Mouse (Mus musculus) neural tube, embryonic 14.5 days (tissue): ENCODE measurements around the gene Cyb5d1. TPM values are rescaled to one million over a fixed set of nuclear protein-coding genes. Genes with fewer than 3 reads are reported as not detected.

Experiments used
- ATAC-seq: fragments of 200-750 bp; cut with Nextera tagmentation; 2 replicates; pipeline ENCODE4 v1.8.0; 2017; ENCODE audit warnings: low read depth, mild to moderate bottlenecking, moderate TSS enrichment, moderate library complexity
- H3K27ac ChIP-seq: fragments of 300-500 bp; sonication (generic); 2 replicates; pipeline ENCODE4 v1.5.1; 2014; ENCODE audit warnings: low read depth, mild to moderate bottlenecking, control low read depth, low read length, moderate library complexity, mixed read lengths
- H3K27me3 ChIP-seq: fragments of 300-500 bp; sonication (generic); 2 replicates; pipeline ENCODE4 v1.6.1; 2014; ENCODE audit warnings: low read length; ENCODE audit not compliant: control insufficient read depth, insufficient read depth
- H3K36me3 ChIP-seq: fragments of 300-500 bp; sonication (generic); 2 replicates; pipeline ENCODE4 v1.6.1; 2014; ENCODE audit warnings: low read length, mixed read lengths; ENCODE audit not compliant: control insufficient read depth, insufficient read depth
- H3K4me1 ChIP-seq: fragments of 300-500 bp; sonication (generic); 2 replicates; pipeline ENCODE4 v1.6.1; 2014; ENCODE audit warnings: low read length; ENCODE audit not compliant: control insufficient read depth, insufficient read depth
- H3K4me2 ChIP-seq: fragments of 300-500 bp; sonication (generic); 2 replicates; pipeline ENCODE4 v1.6.1; 2014; ENCODE audit warnings: mild to moderate bottlenecking, low read depth, low read length, control low read depth
- H3K4me3 ChIP-seq: fragments of 300-500 bp; sonication (generic); 2 replicates; pipeline ENCODE4 v1.5.1; 2014; ENCODE audit warnings: low read depth, low read length, control low read depth, mixed read lengths
- H3K9ac ChIP-seq: fragments of 300-500 bp; sonication (generic); replicated peaks from 2 replicates; pipeline ENCODE4 v1.6.1; 2014; ENCODE audit warnings: low read depth, mild to moderate bottlenecking, control low read depth, low read length, mixed read lengths
- H3K9me3 ChIP-seq: fragments of 300-500 bp; sonication (generic); 2 replicates; pipeline ENCODE4 v1.6.1; 2016; ENCODE audit warnings: low read length; ENCODE audit not compliant: control insufficient read depth
- WGBS: fragments of 180-500 bp; shearing (Covaris S2); extraction: QIAGEN DNeasy Blood & Tissue Kit; methylation state at CpG from one replicate; pipeline ENCODE4 v1.1.7; 2014; 5-methylcytosine and 5-hydroxymethylcytosine counted together
- polyA plus RNA-seq: library from polyadenylated mRNA; unstranded; fragments of >200 nt; fragmentation: Nextera tagmentation; extraction: Ambion mirVana; gene quantifications from 2 replicates; pipeline ENCODE4 v1.2.1, GENCODE M21; 2014

The Cyb5d1 gene
- polyA plus RNA-seq, 1 experiment from 2014 or later, result 21.3 TPM

- no peak for ATAC-seq
- Histone ChIP-seq H3K9me3 (no peaks in the 10 kb centered on the region), H3K4me3 (no peak overlapping the region; the same call in 1 of the 2 replicates), H3K27me3 (no peaks in the 10 kb centered on the region), H3K36me3 (peaks cover 56% of the 10 kb centered on the region), H3K4me1 (peaks cover 14% of the 10 kb centered on the region), H3K4me2 (no peak overlapping the region), H3K9ac (no peak overlapping the region), H3K27ac (no peak overlapping the region)
- 88% methylated on average over 16 of the region's 16 CpGs for WGBS
These were observed 11.7 kb upstream of the Cyb5d1 start for GRCm38 (mm10) chr11:69406867-69407723.

GRCm38 (mm10) chr11:69406282-69406681, 10.9 kb upstream of the Cyb5d1 start:
- peaks cover 7% of the 10 kb centered on the region for H3K4me1 ChIP-seq
- H3K9ac ChIP-seq, result no peak overlapping the region
- H3K27me3 ChIP-seq, result no peaks in the 10 kb centered on the region
- no peak overlapping the region for H3K27ac ChIP-seq
- H3K4me3 ChIP-seq, result no peak overlapping the region
- H3K4me2 ChIP-seq, result no peak overlapping the region
- no peaks in the 10 kb centered on the region for H3K9me3 ChIP-seq
- no peak for ATAC-seq
- 85% methylated on average over 19 of the region's 19 CpGs for WGBS
- H3K36me3 ChIP-seq, result peaks cover 64% of the 10 kb centered on the region

GRCm38 (mm10) chr11:69405397-69406200, 10.2 kb upstream of the Cyb5d1 start:
- Histone ChIP-seq H3K36me3 (peaks cover 71% of the 10 kb centered on the region), H3K9me3 (no peaks in the 10 kb centered on the region), H3K27ac (no peak overlapping the region), H3K4me3 (no peak overlapping the region), H3K4me1 (peaks cover 7% of the 10 kb centered on the region), H3K9ac (no peak overlapping the region), H3K27me3 (no peaks in the 10 kb centered on the region), H3K4me2 (no peak overlapping the region)
- WGBS, result 90% methylated on average over 23 of the region's 24 CpGs
- no peak for ATAC-seq

GRCm38 (mm10) chr11:69404595-69405396, 9.4 kb upstream of the Cyb5d1 start:
- 93% methylated on average over 22 of the region's 24 CpGs for WGBS
- no peaks in the 10 kb centered on the region for H3K9me3 ChIP-seq
- no peak overlapping the region for H3K27ac ChIP-seq
- no peak overlapping the region for H3K4me3 ChIP-seq
- peaks cover 79% of the 10 kb centered on the region for H3K36me3 ChIP-seq
- no peaks in the 10 kb centered on the region for H3K27me3 ChIP-seq
- no peak for ATAC-seq
- H3K4me1 ChIP-seq, result peaks cover 7% of the 10 kb centered on the region
- H3K4me2 ChIP-seq, result no peak overlapping the region
- H3K9ac ChIP-seq, result no peak overlapping the region

- ATAC-seq, result no peak
- Histone ChIP-seq H3K9me3 (no peaks in the 10 kb centered on the region), H3K9ac (no peak overlapping the region), H3K4me3 (no peak overlapping the region), H3K4me1 (peaks cover 7% of the 10 kb centered on the region), H3K27me3 (no peaks in the 10 kb centered on the region), H3K4me2 (no peak overlapping the region), H3K36me3 (peaks cover 80% of the 10 kb centered on the region), H3K27ac (no peak overlapping the region)
- WGBS, result 92% methylated on average over 38 of the region's 38 CpGs
These were observed 8.5 kb upstream of the Cyb5d1 start for GRCm38 (mm10) chr11:69403691-69404594.

- peaks cover 68% of the 10 kb centered on the region for H3K36me3 ChIP-seq
- no peaks in the 10 kb centered on the region for H3K27me3 ChIP-seq
- H3K4me3 ChIP-seq, result no peak overlapping the region
- H3K9me3 ChIP-seq, result no peaks in the 10 kb centered on the region
- no peak overlapping the region for H3K4me2 ChIP-seq
- H3K4me1 ChIP-seq, result 0 out of 2 replicates have a peak, but pooled peaks cover 3% of the 10 kb centered on the region
- H3K9ac ChIP-seq, result no peak overlapping the region
- WGBS, result 90% methylated on average over 12 of the region's 12 CpGs
- ATAC-seq, result no peak
- H3K27ac ChIP-seq, result no peak overlapping the region
These were observed 6.6 kb upstream of the Cyb5d1 start for GRCm38 (mm10) chr11:69401987-69402386.

GRCm38 (mm10) chr11:69401210-69401637, 5.8 kb upstream of the Cyb5d1 start:
- H3K9ac ChIP-seq, result no peak overlapping the region
- ATAC-seq, result peak; percentile 76
- 13% methylated on average over 22 of the region's 22 CpGs for WGBS
- H3K4me3 ChIP-seq, result no peak overlapping the region
- H3K36me3 ChIP-seq, result peaks cover 61% of the 10 kb centered on the region
- no peaks in the 10 kb centered on the region for H3K9me3 ChIP-seq
- no peaks in the 10 kb centered on the region for H3K27me3 ChIP-seq
- H3K4me2 ChIP-seq, result no peak overlapping the region
- no peak overlapping the region for H3K27ac ChIP-seq
- H3K4me1 ChIP-seq, result 0 out of 2 replicates have a peak, but pooled peaks cover 7% of the 10 kb centered on the region
